Mouse (Mus musculus): ENCODE data around the gene Rgs3.

GRCm38 (mm10) chr4:62646556-62647248 is 87.1 kb downstream of the Rgs3 start:
- no peak for TF ChIP-seq POLR2A (IDR thresholded peaks at IDR 0.05; ENCODE audit: low read depth, low read length)
- TF ChIP-seq CTCF (IDR thresholded peaks at IDR 0.05; ENCODE audit: extremely low read depth, insufficient read length, insufficient replicate concordance, low read depth, low read length), result no peak

Data from small intestine, adult 2 months (tissue).